ENCODE assay signal across 8 mouse cellular contexts in the genomic region with DNA sequence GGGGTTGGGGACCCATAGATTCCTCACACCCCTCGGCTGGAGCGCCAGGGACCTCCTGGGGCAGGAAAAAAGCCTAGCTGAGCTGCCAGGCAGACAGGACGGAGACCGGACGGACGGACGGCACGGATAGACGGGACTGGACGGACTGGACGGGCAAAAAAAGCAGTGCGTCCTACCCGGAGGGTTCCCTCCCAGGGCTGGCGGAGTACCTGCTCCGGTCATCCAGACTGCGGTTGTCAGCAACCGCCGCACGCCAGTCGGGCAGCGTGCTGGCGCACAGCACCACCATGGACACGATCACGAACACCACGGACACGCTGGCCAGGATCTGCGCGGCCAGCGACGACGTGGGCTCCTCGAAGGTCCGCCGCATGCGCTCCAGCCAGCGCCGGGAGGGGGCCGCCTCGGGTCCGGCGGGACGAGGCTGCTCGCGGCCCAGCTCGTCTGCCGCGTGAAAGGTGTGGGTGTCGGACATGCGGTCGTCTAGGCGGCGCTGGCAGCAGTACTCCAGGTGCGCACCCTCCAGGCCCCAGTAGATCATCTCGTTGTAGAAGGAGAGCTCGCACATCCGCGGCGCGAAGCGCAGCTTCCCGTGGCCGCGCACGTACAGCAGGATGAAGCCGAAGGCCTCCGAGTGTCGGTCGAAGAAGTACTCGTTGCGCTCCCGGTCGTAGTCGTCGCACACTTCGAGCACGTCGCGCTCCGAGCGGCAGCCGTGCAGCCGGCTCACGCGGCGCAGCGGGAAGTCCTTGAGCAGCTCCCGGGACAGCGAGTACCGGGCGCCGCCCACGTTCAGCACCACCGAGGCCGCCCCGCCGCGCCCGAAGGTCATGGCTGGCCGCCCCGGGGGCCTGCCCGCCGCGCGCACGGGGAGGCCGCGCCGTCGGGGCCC. TPM values are rescaled to one million over a fixed set of nuclear protein-coding genes. Genes with fewer than 3 reads are reported as not detected.
A peak's percentile ranks its signal among the peaks of the same experiment; 100 is the strongest.
DNase-seq lines count a peak whose midpoint lies in the region; ATAC-seq and TF ChIP-seq lines count a peak whose summit lies in the region.

No protein-coding gene starts in this region.

- no peak for TF ChIP-seq CTCF in gastrocnemius, adult 2 months (IDR thresholded peaks at IDR 0.05)
- TF ChIP-seq CTCF in bone marrow macrophage, adult 2 months (IDR thresholded peaks at IDR 0.05; ENCODE audit: low read depth, low read length): no peak

- DNase-seq in gastrocnemius, adult 2 months: peak; percentile 32
- no peak for DNase-seq in gastrocnemius, adult 8-10 months (ENCODE audit: low spot score in 2 of 2)
- peak; percentile 37 for DNase-seq in kidney, postnatal 14 days
- peak; percentile 19 for DNase-seq in lung, postnatal 10 days
- peak; percentile 70 for DNase-seq in ovary, postnatal 36 days (ENCODE audit: low spot score)
- peak; percentile 72 for DNase-seq in thymus, postnatal 4 days

- no peak overlapping the region for H3K27ac ChIP-seq in gastrocnemius, adult 2 months
- no peak overlapping the region for H3K27ac ChIP-seq in bone marrow macrophage, adult 2 months (ENCODE audit: insufficient read depth, low read depth, low read length)
- no peak overlapping the region for H3K27ac ChIP-seq in heart, embryonic 15.5 days

- peak overlapping the region; percentile 41; the same call in 1 of the 2 replicates for H3K9ac ChIP-seq in heart, embryonic 15.5 days

- under 1% methylated on average over 108 of the region's 109 CpGs for WGBS in heart, embryonic 15.5 days

- no peak for TF ChIP-seq POLR2A in bone marrow macrophage, adult 2 months (IDR thresholded peaks at IDR 0.05; ENCODE audit: borderline replicate concordance, low read depth, low read length)

- no peaks in the 10 kb centered on the region for H3K9me3 ChIP-seq in heart, embryonic 15.5 days (replicated peaks)

- peaks cover 77% of the 10 kb centered on the region for H3K27me3 ChIP-seq in heart, embryonic 15.5 days

- peak overlapping the region; percentile 95 for H3K4me2 ChIP-seq in heart, embryonic 15.5 days

- H3K4me1 ChIP-seq in bone marrow macrophage, adult 2 months (ENCODE audit: control insufficient read depth, insufficient read depth, low read length): 0 out of 2 replicates have a peak, but pooled peaks cover 4% of the 10 kb centered on the region
- H3K4me1 ChIP-seq in heart, embryonic 15.5 days (replicated peaks): peaks cover 27% of the 10 kb centered on the region

- 0 out of 2 replicates have a peak, but pooled peaks have one; percentile 34 for ATAC-seq in heart, embryonic 15.5 days (replicated peaks; ENCODE audit: insufficient number of reproducible peaks, insufficient read depth, low FRiP score, low read depth)

- intact Hi-C loops in gastrocnemius, adult 2 months (cut with DNase I): loop anchor here (5.0 kb wide), 2 partner anchors 101 to 359 kb away; no protein-coding TSS in a partner anchor

- no peaks in the 10 kb centered on the region for H3K36me3 ChIP-seq in heart, embryonic 15.5 days

- peak overlapping the region; percentile 72 for H3K4me3 ChIP-seq in gastrocnemius, adult 2 months
- peak overlapping the region; percentile 61 for H3K4me3 ChIP-seq in bone marrow macrophage, adult 2 months (ENCODE audit: insufficient read depth, low read length)
- H3K4me3 ChIP-seq in heart, embryonic 15.5 days: peak overlapping the region; percentile 61

RNA-seq across cellular contexts. Expression of gene Kcng3, which starts 0.7 kb away (rescaled TPM):
- total RNA-seq in gastrocnemius, adult 2 months (2021): not detected
- under 1 TPM in 1 of 4 experiments, not detected in 3; 0.09 TPM for total RNA-seq in gastrocnemius, adult 8-10 months (2022)
- not detected in 2 replicates for polyA plus RNA-seq in bone marrow macrophage, adult 2 months (2012; ENCODE audit: insufficient read depth, insufficient read length, missing spikeins)
- 0.04 TPM in 1 of 2 replicates, not detected in the other for polyA plus RNA-seq in heart, embryonic 15.5 days (2015; fragmentation: Nextera tagmentation; extraction: Ambion mirVana)

Comparison
In these comparisons a context has a peak if more than half of its experiments do, and no peak if none do; other contexts are left out.
1. DNase-seq: peak in gastrocnemius, adult 2 months (single experiment), kidney, postnatal 14 days (single experiment), lung, postnatal 10 days (single experiment), ovary, postnatal 36 days (single experiment) and thymus, postnatal 4 days (single experiment); none in gastrocnemius, adult 8-10 months (0 of 2).
2. Peak in every context shown above with its lines, with median percentiles within 50 percentile points of each other: H3K4me3 ChIP-seq.